Mouse (Mus musculus): Measurements from ENCODE around the gene Hjurp. TPM values are rescaled to one million over a fixed set of nuclear protein-coding genes. Genes with fewer than 3 reads are reported as not detected.
"Not testable (repeated sequence)": the region's sequence is repeated elsewhere in the genome, so short reads cannot be mapped to it uniquely, and the experiment has no call there.

Gene Hjurp
- total RNA-seq, 4 experiments from 2014 or later = 43.2 to 45.6 (median 45.5) TPM

DNA sequence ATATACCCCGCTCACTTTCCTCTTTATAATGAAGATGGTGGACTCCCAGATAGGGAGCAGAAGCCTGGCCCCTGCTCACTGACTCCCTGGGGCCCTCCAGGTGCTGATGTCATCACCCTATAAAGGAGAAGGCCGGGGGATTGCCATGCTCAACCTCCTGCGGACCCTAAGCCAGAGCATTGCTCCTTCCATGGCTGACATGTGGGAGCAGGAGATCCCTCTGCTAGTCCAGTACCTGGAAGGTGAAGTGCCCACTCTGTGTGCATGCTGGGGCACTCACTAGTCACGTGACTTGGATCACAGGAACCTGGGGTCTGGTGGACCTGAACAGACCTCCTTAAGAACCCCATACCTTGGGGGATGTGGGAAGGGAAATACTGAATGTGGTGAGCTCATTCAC lies 36.9 kb downstream of the Hjurp start:
- no peak for DNase-seq (ENCODE audit: low spot score in 2 of 2)

DNA sequence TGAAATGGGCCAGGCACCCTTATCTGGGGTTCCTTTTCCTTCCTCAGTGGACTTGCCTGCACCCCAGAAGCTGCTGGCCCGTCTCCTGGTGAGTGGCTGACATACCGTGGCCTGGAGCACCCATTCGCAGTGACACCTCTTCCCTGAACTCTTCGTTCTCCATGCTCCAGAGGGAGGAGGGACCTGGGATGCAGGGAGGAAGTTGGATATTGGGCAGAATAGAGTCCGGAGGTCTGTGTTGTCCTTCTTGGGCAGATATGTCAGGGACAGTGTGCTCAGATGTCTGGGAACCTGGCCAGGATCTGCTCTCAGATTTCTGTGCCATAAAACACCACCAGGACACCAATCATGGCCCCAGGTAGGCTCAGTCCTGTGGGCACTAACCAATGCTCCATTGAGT lies 37.4 kb downstream of the Hjurp start:
- DNase-seq (ENCODE audit: low spot score in 2 of 2) = no peak

DNA sequence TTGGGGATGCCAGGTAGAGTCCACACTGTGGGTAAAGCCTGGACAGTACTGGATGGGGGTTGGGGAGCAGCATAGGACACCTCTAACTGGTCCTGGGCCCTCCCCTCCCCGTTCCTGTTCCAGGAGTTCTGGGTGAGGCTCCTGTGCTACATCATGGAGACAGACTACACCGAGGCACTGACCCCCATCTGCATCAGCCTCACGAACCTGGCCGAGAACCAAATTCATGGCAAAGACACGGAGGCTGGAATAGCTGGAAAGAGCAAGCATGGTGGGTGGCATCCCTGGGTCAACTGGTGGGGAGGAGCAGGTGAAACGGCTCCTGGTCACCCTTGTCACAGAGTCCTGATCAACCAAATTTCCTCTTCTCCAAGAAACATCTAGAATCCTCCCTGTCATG lies 38.7 kb downstream of the Hjurp start:
- DNase-seq (ENCODE audit: low spot score in 2 of 2) = no peak

DNA sequence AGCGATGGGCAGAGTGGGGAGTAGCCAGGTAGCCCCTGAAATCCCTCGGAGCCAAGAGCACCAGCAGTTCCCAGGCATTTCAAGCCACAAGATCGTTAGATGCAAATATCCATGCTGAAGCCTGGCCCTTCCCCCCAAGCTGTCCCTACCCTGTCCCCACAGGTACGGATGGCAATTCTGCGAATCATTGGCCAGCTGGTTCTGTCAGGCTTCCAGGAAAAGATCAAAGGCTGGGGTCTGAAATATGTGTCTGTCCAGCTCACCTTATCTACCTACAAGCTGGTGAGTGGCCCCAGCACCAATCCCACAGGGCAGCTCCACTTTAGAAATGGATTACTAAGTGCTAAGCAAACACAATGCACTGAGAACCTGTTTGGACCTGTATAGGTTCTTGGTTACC lies 40.1 kb downstream of the Hjurp start:
- no peak for DNase-seq (ENCODE audit: low spot score in 2 of 2)

DNA sequence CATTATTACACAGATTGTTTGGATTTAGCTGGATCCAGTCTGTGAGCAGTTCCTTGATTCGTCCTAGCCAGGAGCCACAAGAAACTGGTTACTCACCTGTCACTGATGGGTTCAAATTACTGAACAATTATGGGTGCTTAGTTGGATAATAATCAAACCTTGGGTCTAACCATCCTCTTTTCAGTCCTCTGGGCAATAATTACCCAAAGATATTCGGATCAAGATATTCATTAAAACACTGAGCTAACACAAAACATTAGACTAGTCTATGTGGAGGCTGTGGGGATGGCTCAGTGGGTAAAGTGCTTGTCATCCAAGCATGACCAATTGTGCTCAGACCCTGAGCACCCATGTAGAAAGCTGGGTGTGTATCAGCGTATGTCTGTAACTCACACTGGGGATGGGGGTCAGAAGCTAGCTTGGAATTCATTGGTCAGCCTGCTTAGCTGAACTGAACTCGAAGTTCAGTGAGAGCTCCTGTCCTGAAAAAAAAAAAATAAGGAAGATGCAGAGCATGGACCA lies 41.5 kb downstream of the Hjurp start:
- DNase-seq (ENCODE audit: low spot score in 2 of 2) = no peak

DNA sequence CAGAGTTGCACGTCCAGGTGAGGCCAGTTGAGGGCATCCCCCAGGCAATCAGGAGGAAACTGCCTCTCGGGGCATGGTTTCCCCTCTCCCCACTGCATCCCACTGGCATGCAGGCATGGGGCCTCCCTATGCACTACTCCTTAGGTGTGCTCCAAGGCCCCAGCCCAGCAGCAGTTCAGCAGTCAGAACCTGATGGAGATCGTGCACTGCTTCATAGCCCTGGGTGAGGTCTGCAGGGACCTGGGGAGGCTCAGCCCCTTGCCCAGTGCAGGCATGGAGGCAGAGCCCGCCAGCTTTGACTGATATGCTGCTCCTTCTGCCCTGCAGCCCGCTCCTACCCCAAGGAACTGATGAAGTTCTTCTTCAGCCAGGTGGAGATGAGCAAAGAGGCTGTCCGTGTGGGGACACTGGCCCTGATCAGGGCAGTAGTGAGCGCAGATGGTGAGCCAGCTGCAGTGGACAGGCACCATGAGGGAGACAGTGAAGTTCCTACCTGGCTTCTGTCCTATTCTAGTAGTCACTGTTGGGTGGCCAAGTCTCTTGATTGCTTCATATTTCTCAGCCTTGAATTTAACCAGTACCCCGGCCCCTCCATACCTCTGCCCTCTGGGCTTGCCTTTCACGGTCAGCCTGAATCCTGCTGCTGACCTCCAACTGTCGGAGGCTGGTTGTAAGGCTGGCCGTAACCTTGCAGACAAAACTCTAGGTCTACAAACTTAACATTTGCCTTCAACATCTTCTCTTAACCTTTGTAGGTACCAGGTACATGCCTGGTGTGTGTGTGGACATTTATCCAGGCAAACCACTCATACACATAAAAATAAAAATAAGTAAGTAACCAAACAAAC lies 42.2 kb downstream of the Hjurp start:
- no peak for DNase-seq (ENCODE audit: low spot score in 2 of 2)

DNA sequence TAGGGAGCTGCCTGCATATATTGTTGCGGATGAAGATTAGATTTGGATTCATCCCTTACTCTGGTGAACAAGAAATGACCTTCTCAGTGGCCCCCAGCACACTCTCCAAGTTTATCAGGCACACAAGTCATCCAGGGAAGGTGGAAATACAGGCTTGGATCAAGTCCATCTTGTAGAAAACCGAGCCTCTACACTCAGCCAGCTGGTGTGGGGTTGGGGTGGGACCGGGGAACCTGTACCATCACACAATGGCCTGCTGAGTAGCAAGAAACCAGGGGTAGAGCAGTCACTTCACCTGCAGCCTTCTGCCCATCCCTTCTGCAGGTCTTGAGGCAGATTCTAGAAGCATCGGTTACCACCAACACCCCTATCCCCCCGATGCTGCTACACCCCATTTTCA lies 42.8 kb downstream of the Hjurp start:
- no peak for DNase-seq (ENCODE audit: low spot score in 2 of 2)

DNA sequence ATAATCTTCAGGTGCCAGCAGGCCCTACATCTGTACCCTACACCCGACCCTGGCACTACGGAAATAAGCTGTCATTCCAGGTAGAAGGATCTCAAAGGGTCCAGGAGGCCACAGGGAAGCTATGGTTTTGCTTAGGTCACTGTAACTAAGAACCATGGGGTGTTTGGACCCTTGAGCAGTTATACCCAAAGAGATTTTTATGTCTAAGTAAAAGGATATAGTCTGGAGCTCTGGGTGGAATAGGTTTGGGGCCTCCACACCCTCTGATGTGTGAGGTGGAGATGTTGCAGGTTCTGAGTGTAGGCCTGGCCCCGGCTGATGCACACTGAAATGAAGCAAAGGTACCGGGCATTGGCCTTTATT lies 43.2 kb downstream of the Hjurp start:
- DNase-seq (ENCODE audit: low spot score in 2 of 2) = no peak

DNA sequence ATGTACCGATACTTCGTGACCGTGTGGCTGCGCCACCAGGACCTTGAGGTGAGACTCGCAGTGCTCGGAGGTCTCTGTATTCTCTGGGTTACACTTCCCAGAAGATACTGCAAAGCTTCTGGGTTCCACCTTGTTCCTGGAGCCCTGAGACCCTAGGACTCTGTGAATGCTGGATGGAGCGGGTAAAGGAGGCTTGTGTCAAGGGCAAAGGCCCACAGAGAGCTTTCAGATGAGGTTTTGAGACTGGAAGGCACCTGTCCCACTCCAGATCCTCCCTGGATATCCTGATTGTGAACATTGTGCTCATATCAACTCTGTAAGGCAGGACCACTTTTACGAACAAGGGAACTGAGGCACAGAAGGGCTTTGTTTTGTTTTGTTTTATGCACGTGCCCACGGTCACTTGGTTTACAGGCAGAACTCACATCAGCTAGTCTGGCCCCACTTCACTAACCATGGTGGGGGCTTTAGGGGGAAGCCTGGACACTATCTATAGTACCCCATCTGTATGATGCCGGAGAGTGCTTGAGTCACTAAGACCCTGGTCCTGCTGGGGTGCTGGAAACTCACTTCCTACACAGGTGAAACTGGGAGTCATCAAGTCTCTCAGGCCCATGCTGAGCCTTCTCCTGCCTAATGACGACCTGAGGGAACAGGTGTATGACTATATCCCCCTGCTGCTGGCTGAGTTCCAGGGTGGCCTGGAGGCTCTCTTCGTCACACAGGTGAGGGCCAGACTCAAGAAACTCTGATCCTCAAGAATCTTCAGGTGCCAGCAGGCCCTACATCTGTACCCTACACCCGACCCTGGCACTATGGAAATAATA lies 43.8 kb downstream of the Hjurp start:
- no peak for DNase-seq (ENCODE audit: low spot score in 2 of 2)

DNA sequence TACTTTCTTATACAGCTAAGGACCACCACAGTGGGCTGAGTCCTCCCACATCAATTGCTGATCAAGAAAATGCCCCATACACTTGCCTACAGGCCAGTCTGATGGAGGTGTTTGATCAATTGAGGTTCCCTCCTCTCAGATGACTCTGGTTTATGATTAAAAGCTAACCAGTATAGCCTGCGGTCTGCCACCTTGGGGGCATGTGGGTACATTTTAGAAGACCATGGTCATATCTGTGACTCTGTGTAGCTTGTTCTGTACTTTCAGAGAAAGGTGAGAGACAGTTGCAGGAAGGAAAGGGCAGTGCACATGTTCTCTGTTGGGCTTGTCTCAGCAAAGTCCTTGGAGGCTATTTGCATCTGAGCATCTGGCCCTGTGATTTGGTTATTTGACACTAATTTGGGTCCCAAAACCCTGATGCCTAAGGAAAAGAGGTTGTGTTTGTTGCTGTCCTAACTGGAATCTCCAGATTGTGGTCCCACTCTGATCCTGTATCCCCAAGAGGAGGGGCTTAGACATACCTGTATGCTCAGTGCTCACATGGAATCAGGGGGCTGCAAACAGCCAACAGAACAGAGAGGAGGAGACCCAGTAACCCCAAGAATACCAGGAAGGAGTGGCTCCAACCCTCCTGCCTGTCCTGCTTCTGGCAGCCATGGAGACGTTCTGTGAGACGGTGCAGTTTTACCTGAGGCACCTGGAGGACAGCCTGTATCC lies 44.6 kb downstream of the Hjurp start:
- DNase-seq (ENCODE audit: low spot score in 2 of 2) = no peak

DNA sequence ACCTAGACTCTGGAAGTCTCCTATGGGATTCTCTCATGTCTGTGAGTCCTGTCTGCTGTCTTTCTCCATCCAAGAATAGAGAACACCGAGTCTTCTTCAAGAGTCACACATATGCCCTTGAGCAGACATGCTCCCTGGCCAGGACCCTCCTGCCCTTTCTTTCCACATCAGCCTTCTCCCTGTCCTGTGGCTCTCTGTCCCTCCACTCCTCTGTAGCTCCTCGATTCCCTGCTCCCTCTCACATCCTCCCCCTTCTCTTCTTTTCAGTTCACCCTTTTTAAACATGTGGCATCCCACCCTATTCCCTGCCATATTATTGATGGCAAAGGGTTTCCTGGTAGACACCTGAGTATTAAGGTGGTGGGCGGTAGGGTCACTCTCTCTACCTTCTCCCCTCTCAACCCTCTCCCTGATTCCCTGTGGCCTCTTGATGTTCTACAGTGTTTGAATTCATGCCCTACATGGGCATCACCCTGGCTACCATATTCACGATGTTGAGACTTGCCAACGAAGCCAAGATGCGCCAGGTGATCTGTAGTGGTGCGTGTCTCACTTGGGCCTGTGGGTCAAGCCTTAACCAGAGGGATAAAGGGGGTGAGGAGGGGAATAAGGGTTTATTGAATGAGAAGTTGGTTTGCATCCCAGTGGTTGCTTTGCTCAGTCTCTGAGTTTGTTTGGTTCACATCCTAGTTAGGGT lies 45.5 kb downstream of the Hjurp start:
- DNase-seq (ENCODE audit: low spot score in 2 of 2) = no peak

DNA sequence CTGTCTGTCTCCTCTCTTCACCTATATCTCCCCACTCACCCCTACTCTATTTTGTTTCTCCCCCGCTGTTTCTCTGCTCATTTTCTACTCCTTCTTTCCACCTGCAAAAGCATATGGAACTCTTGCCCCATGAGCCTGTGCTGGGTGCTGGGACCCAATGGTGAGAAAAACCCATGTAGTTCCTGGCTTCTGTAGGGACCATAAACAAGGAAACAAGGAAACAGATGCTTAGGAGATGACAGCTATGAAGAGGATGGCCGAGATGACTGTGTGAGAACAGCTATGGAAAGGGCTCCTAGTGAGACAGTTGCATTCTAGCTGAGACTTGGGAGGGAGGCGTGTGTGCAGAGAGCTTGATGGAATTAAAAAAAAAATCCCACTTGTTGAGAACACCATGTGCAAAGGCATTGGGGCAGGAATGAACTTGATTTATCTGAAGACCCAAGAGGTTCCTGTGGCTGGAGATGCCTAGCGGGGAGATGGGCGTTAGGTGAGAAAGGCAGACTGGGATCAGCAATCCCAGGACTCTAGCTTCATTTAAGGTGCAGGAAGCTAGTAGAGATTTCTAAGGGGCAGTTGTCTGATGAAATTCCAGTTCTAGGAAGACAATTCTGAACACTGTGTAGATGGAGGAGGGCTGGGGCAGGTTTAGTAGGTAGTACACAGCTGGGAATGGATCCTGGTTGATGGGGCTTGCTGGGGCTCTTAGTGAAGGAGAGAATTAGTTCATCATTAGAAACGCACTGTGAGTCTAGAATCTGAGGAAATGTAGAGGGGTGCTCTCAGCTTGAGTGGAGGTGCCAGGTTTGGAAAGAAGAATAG lies 46.2 kb downstream of the Hjurp start:
- no peak for DNase-seq (ENCODE audit: low spot score in 2 of 2)

DNA sequence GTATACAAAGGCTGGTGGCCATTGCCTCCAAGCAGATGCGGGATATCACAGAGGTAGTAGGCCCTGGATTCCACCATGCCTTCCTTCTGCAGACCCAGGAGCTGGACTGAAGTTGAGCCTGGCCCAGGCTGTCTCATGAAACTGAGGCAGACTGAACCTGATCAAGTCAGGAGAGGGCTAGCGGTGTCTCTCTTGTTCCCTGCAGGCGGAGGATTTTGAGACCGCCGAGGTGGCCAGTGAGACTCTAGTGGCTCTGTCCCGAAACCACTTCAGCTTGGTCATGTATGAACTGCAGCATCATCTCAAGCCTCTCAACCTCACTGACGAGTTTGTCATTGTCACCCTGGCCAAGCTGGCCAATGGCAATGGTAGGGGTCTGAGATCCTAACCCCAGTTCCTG lies 47.0 kb downstream of the Hjurp start:
- DNase-seq (ENCODE audit: low spot score in 2 of 2) = no peak

DNA sequence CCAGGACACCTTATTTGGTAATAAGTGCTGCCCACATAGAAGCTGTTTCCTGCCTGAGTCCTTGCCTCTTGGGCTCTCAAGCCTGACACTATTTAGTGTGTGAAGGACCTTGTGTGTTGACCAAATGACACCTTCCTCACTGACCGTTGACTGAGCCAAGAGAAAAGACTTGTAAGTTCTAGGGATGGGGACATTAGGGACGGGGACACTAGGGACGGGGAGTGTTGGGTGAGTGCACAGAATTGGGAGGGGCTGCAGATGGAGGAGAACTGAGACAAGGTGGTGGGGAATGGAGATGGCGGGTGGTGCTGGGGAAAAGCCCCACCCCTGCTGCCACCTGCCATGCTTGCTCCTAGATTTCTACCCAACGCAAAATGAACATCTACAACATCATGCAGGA lies 47.4 kb downstream of the Hjurp start:
- no peak for DNase-seq (ENCODE audit: low spot score in 2 of 2)

DNA sequence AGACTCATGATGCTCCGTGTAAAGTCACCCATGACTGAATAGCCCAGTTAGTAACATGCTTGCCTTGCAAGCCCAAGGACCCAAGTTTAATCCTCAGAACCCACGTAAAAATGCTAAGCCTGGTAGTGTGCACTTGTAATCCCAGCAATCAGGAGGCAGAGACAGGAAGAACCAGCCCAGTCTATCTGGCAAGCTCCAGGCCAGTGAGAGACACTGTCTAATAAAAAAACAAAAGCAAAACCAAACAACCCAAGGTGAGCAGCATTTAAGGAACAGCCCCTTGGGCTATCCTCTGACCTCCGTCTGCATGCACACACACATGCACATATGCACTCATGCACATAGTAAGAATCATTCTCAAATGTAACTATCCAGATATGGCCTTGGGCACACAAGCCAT lies 47.9 kb downstream of the Hjurp start:
- no peak for DNase-seq (ENCODE audit: low spot score in 2 of 2)

DNA sequence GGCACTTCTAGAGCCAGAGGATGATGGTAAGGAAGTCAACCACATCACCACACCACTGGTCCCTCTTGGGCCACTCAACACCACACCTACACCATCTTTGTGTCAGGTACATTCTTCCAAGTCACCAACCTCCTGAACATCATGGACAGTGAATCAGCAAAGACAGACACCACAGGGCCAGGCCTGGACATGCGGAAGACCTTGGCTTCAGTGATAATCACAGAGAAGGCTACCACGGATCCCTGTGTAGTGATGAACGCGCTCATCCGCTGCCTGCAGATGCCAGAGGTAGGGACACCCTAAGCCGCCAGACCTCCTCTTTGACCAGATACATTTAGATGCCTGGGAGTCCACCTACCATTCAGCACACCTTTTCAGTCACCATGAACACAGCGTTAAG lies 49.3 kb downstream of the Hjurp start:
- DNase-seq (ENCODE audit: low spot score in 2 of 2) = peak in 1 of 2 experiments; percentile 19

DNA sequence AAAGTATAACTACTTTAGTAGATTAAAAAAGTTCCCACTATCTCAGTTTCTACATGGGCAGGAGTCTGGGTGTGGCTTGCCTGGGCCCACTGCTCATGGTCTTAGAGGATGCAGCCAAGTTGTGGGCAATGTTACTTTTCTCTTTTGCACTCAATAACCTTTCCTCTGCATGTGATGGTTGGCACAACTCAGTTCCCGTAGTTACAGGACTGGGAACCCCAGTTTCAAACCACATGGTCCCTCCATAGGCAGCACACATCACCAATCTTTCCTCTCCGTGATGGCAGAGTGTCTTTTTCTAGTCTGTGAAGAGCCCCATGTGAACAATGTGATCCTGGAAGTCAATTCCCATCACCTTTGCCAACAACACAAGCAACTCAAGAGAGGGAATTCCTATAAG lies 50.0 kb downstream of the Hjurp start:
- DNase-seq (ENCODE audit: low spot score in 2 of 2) = peak in 1 of 2 experiments; percentile 3

DNA sequence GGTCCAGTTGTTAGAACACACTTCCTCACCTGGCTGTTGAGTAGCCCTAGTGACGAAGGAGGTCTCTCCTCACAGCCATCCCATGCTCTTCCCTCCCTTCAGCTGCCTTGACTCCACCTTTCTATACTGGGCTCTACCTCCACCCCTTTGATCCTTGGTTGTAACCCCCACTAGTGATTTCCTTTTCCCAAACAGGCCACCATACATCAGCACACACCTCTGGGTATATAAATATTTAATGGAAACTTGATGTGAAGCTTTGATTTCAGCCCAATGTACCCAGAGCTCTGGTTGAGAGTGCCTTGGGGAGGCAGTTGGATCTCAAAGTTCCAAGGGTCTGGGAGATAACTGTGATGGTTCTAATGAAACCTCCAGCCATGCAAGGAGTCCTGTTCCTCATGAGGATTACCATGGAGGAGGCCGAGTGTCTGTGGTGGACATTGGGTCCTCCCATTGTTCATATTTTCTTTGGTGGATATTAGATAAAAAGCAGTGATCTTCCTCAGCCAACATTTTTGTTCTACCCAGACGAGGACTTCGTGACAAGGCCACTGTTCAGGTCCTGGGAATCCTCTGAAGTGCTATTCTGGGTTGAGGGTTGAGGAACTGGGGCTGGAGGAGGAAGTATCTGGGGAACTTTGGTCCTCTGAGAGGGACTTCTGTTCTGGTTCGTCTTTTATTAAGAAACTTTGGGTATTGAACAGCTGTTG lies 50.6 kb downstream of the Hjurp start, which contains the start of gene Mroh2a:
TSS of gene Mroh2a (plus strand) at position 317 of the 710 bp plus-strand sequence.
- DNase-seq (ENCODE audit: low spot score in 2 of 2) = peak in 1 of 2 experiments; percentile 5

DNA sequence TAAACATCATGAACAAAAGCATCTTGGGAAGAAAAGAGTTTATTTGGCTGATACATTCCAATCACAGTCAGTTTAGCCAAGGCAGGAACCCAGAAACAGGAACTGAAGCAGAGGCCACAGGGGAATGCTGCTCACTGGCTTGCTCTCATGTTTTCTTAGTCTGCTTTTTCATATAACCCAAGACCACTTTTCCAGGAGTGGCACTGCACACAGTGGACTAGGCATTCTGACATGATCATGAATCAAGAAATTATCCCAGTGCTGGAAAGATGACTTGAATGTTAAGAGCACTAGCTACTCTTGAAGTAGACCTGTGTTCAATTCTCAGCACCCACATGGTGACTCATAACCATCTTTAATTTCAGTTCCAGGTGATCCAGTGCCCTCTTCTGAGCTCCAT lies 51.7 kb downstream of the Hjurp start:
- DNase-seq (ENCODE audit: low spot score in 2 of 2) = no peak

DNA sequence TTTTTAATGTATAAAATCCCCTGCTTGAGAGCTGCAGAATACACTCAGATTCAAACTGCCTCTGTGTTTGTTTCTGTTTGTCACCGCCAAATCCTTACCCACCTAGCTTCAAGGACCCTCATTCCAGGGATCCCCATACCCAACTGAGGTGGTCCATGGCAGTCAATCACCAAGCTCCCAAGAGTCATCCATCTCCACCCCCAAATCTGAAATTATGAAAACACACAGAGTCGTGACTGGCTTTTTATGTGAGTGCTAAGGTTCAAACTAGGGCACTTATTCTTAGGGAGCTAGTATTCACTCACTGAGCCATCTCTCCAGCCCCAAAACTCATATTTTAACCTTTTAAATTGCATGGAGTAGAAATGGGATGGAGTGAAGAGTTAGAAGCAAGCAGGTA lies 52.1 kb downstream of the Hjurp start:
- DNase-seq (ENCODE audit: low spot score in 2 of 2) = not testable (repeated sequence)

All from left cerebral cortex, adult 8-10 months (tissue).